In genomic region chr1:135452259-135452658, GRCm38 (mm10) we compare ENCODE assay signal across 8 mouse cellular contexts. TPM values are rescaled to one million over a fixed set of nuclear protein-coding genes. Genes with fewer than 3 reads are reported as not detected.
DNase-seq lines count a peak whose midpoint lies in the region; ATAC-seq and TF ChIP-seq lines count a peak whose summit lies in the region.

No protein-coding gene starts in this region.

- intact Hi-C loops in heart, postnatal 36 days (cut with DNase I), result loop anchor here (5.0 kb wide), 1 partner anchor 275 kb away; no protein-coding TSS in a partner anchor

- TF ChIP-seq POLR2A in spleen, adult 2 months (IDR thresholded peaks at IDR 0.05; ENCODE audit: low read depth, low read length), result no peak

- no peaks in the 10 kb centered on the region for H3K9me3 ChIP-seq in heart, embryonic 11.5 days (replicated peaks; ENCODE audit: control insufficient read depth, low read length)
- H3K9me3 ChIP-seq in embryonic facial prominence, embryonic 10.5 days, result no peaks in the 10 kb centered on the region
- H3K9me3 ChIP-seq in neural tube, embryonic 11.5 days (ENCODE audit: control insufficient read depth, low read length), result no peaks in the 10 kb centered on the region

- no peak for ATAC-seq in heart, embryonic 11.5 days (replicated peaks; ENCODE audit: insufficient number of reproducible peaks, low FRiP score, low TSS enrichment)
- ATAC-seq in neural tube, embryonic 11.5 days (ENCODE audit: insufficient read depth, low FRiP score, low TSS enrichment), result no peak
- no peak for ATAC-seq in erythroblast, adult 5-6 weeks (replicated peaks; ENCODE audit: low FRiP score, poor library complexity, severe bottlenecking)

- peaks cover 51% of the 10 kb centered on the region for H3K36me3 ChIP-seq in heart, embryonic 11.5 days (ENCODE audit: control insufficient read depth, insufficient read depth, low read length)
- no peaks in the 10 kb centered on the region for H3K36me3 ChIP-seq in spleen, adult 2 months (ENCODE audit: control insufficient read depth, insufficient read depth, low read length)
- peaks cover 94% of the 10 kb centered on the region for H3K36me3 ChIP-seq in embryonic facial prominence, embryonic 10.5 days (replicated peaks)
- peaks cover 19% of the 10 kb centered on the region for H3K36me3 ChIP-seq in neural tube, embryonic 11.5 days (ENCODE audit: control insufficient read depth, insufficient read depth, low read length)

- H3K27me3 ChIP-seq in heart, embryonic 11.5 days (ENCODE audit: control insufficient read depth, insufficient read depth, low read length), result no peaks in the 10 kb centered on the region
- no peaks in the 10 kb centered on the region for H3K27me3 ChIP-seq in spleen, adult 2 months (ENCODE audit: control insufficient read depth, insufficient read depth, low read length)
- no peaks in the 10 kb centered on the region for H3K27me3 ChIP-seq in embryonic facial prominence, embryonic 10.5 days (replicated peaks; ENCODE audit: low read depth, poor library complexity, severe bottlenecking)
- H3K27me3 ChIP-seq in neural tube, embryonic 11.5 days (ENCODE audit: control insufficient read depth, insufficient read depth, low read length), result no peaks in the 10 kb centered on the region

- no peak overlapping the region for H3K27ac ChIP-seq in heart, embryonic 11.5 days (ENCODE audit: low read depth, low read length)
- H3K27ac ChIP-seq in spleen, adult 2 months (ENCODE audit: insufficient read depth, low read length), result no peak overlapping the region
- H3K27ac ChIP-seq in embryonic facial prominence, embryonic 10.5 days (replicated peaks), result no peak overlapping the region
- H3K27ac ChIP-seq in neural tube, embryonic 11.5 days (ENCODE audit: low read depth, low read length), result no peak overlapping the region

- 55% methylated on average over 10 of the region's 10 CpGs for WGBS in heart, embryonic 11.5 days (ENCODE audit: insufficient replicate concordance)
- 55% methylated on average over 10 of the region's 10 CpGs for WGBS in spleen, adult 2 months
- 79% methylated on average over 10 of the region's 10 CpGs for WGBS in embryonic facial prominence, embryonic 10.5 days
- 77% methylated on average over 10 of the region's 10 CpGs for WGBS in neural tube, embryonic 11.5 days

- no peak overlapping the region for H3K9ac ChIP-seq in heart, embryonic 11.5 days (ENCODE audit: low read depth, low read length)
- no peak overlapping the region for H3K9ac ChIP-seq in neural tube, embryonic 11.5 days (ENCODE audit: low read length)

- H3K4me3 ChIP-seq in heart, embryonic 11.5 days (ENCODE audit: low read depth, low read length), result no peak overlapping the region
- no peak overlapping the region for H3K4me3 ChIP-seq in spleen, adult 2 months (ENCODE audit: extremely low read depth, insufficient read depth, insufficient read length)
- H3K4me3 ChIP-seq in embryonic facial prominence, embryonic 10.5 days, result no peak overlapping the region
- H3K4me3 ChIP-seq in neural tube, embryonic 11.5 days (ENCODE audit: low read depth, low read length), result no peak overlapping the region

- peak; percentile 25; the same call in 1 of the 2 replicates for TF ChIP-seq CTCF in spleen, adult 2 months (IDR thresholded peaks at IDR 0.05; ENCODE audit: extremely low read depth, insufficient read depth, insufficient read length, insufficient replicate concordance)

- H3K4me2 ChIP-seq in heart, embryonic 11.5 days, result no peak overlapping the region
- no peak overlapping the region for H3K4me2 ChIP-seq in neural tube, embryonic 11.5 days (ENCODE audit: low read depth)

- H3K4me1 ChIP-seq in heart, embryonic 11.5 days (ENCODE audit: control insufficient read depth, insufficient read depth, low read length), result no peaks in the 10 kb centered on the region
- no peaks in the 10 kb centered on the region for H3K4me1 ChIP-seq in spleen, adult 2 months (ENCODE audit: control insufficient read depth, insufficient read depth, insufficient read length)
- H3K4me1 ChIP-seq in embryonic facial prominence, embryonic 10.5 days, result no peaks in the 10 kb centered on the region
- no peaks in the 10 kb centered on the region for H3K4me1 ChIP-seq in neural tube, embryonic 11.5 days (ENCODE audit: control insufficient read depth, insufficient read depth, low read length)

- DNase-seq in heart, postnatal 4 days, result peak; percentile 41
- peak in 1 of 2 experiments; percentile 20 for DNase-seq in spleen, adult 2 months (ENCODE audit: low read depth in 1 of 2, low spot score in 2 of 2)
- no peak for DNase-seq in spleen, adult 12 weeks (ENCODE audit: low spot score)
- DNase-seq in embryonic facial prominence, embryonic 10.5 days (ENCODE audit: low spot score), result peak; percentile 43
- peak; percentile 43 for DNase-seq in neural tube, embryonic 11.5 days (ENCODE audit: low spot score)
- DNase-seq in heart, postnatal 36 days, result no peak

RNA-seq across cellular contexts. Expression of gene Ipo9, which starts 22.0 kb away (rescaled TPM):
- total RNA-seq in heart, postnatal 4 days (2021), result 100 to 1,000 TPM in 1 of 2 experiments, 10 to 100 TPM in 1; 95.5 to 116 TPM
- 111 and 132 TPM in 2 replicates for polyA plus RNA-seq in heart, embryonic 11.5 days (2014; fragmentation: Nextera tagmentation; extraction: Ambion mirVana)
- 55.6 and 60.1 TPM in 2 replicates for polyA plus RNA-seq in spleen, adult 2 months (2012; rRNA removed)
- polyA plus RNA-seq in embryonic facial prominence, embryonic 10.5 days (2016; fragmentation: Nextera tagmentation; extraction: Ambion mirVana), result 182 and 203 TPM in 2 replicates
- polyA plus RNA-seq in neural tube, embryonic 11.5 days (2014; fragmentation: Nextera tagmentation; extraction: Ambion mirVana), result 184 and 191 TPM in 2 replicates
- total RNA-seq in erythroblast, adult 5-6 weeks (2015; ENCODE audit: low replicate concordance), result 7.7 and 11.0 TPM in 2 replicates
- total RNA-seq in erythroblast, adult 5-6 weeks (2017; ENCODE audit: low replicate concordance), result 13.4 and 17.2 TPM in 2 replicates
- total RNA-seq in heart, postnatal 36 days (2021), result 10 to 100 TPM; 30.6 to 33.2 TPM

Comparison
In these comparisons a context has a peak if more than half of its experiments do, and no peak if none do; other contexts are left out.
1. DNase-seq: peak in heart, postnatal 4 days (single experiment), embryonic facial prominence, embryonic 10.5 days (single experiment) and neural tube, embryonic 11.5 days (single experiment); none in spleen, adult 12 weeks (single experiment) and heart, postnatal 36 days (0 of 2).